Mouse (Mus musculus) kidney, adult 2 months (tissue): Measurements from ENCODE around the gene 1700029J07Rik. TPM values are rescaled to one million over a fixed set of nuclear protein-coding genes. Genes with fewer than 3 reads are reported as not detected.

Experiments used
- DNase-seq: peaks from one replicate; pipeline ENCODE4 v3.0.0; 2021
- H3K27ac ChIP-seq: fragments of 200-500 bp; 2 replicates; pipeline ENCODE4 v1.5.1; 2012; ENCODE audit warnings: low read depth, low read length, control low read depth, inconsistent platforms; ENCODE audit not compliant: insufficient read depth
- H3K27me3 ChIP-seq: fragments of 200-500 bp; replicated peaks from 2 replicates; pipeline ENCODE4 v1.6.1; 2012; ENCODE audit warnings: mild to moderate bottlenecking, moderate library complexity, low read length, inconsistent platforms; ENCODE audit not compliant: control insufficient read depth, insufficient read depth
- H3K36me3 ChIP-seq: fragments of 200-500 bp; 2 replicates; pipeline ENCODE4 v1.6.1; 2012; ENCODE audit warnings: mild to moderate bottlenecking, moderate library complexity, low read length, inconsistent platforms; ENCODE audit not compliant: control insufficient read depth, insufficient read depth
- H3K4me1 ChIP-seq: fragments of 200-500 bp; 2 replicates; pipeline ENCODE4 v1.6.1; 2011; ENCODE audit warnings: low read length; ENCODE audit not compliant: control insufficient read depth, insufficient read depth
- H3K4me3 ChIP-seq: fragments of 200-500 bp; 2 replicates; pipeline ENCODE4 v1.5.1; 2011; ENCODE audit warnings: mild to moderate bottlenecking, low read depth, low read length, control low read depth; ENCODE audit not compliant: insufficient read depth
- CTCF ChIP-seq: fragments of 200-500 bp; conservative IDR thresholded peaks from 2 replicates; pipeline ENCODE4 v1.5.1; 2011; ENCODE audit warnings: low read depth, mild to moderate bottlenecking, control low read depth, low read length, moderate library complexity, mixed read lengths; ENCODE audit not compliant: insufficient read depth, insufficient read length
- POLR2A ChIP-seq: fragments of 200-500 bp; IDR thresholded peaks from one replicate; pipeline ENCODE4 v1.6.1; 2011; ENCODE audit warnings: low read depth, low read length, control low read depth
- WGBS: fragments of 180-500 bp; shearing (Covaris S2); methylation state at CpG from one replicate; pipeline ENCODE4 v1.1.7; 2018; 5-methylcytosine and 5-hydroxymethylcytosine counted together
- polyA plus RNA-seq: library from polyadenylated mRNA; depleted of rRNA; stranded (reverse); fragments of >200 nt; gene quantifications from 2 replicates; pipeline ENCODE4 v1.2.3, GENCODE M21; 2012

1700029J07Rik gene
- polyA plus RNA-seq, 1 experiment = 1.2 TPM

GRCm38 (mm10) chr8:45994111-45994510 is 19.1 kb upstream of the 1700029J07Rik start:
- Histone ChIP-seq H3K27ac (no peak overlapping the region), H3K4me3 (no peak overlapping the region), H3K4me1 (0 out of 2 replicates have a peak, but pooled peaks cover 1% of the 10 kb centered on the region), H3K27me3 (no peaks in the 10 kb centered on the region), H3K36me3 (peaks cover 7% of the 10 kb centered on the region; the same call in 1 of the 2 replicates)
- 99% methylated on average over 2 of the region's 2 CpGs for WGBS
- TF ChIP-seq CTCF (peak; percentile 45; the same call in 1 of the 2 replicates), POLR2A (no peak)
- no peak for DNase-seq

- DNase-seq = no peak
- H3K4me3 ChIP-seq = no peak overlapping the region
- H3K4me1 ChIP-seq = no peaks in the 10 kb centered on the region
- no peak for TF ChIP-seq CTCF
- TF ChIP-seq POLR2A = no peak
- WGBS = 92% methylated on average over 4 of the region's 4 CpGs
- H3K27me3 ChIP-seq = no peaks in the 10 kb centered on the region
- no peak overlapping the region for H3K27ac ChIP-seq
- peaks cover 5% of the 10 kb centered on the region; the same call in 1 of the 2 replicates for H3K36me3 ChIP-seq
Measured at GRCm38 (mm10) chr8:45990631-45991310, 15.7 kb upstream of the 1700029J07Rik start.

DNA sequence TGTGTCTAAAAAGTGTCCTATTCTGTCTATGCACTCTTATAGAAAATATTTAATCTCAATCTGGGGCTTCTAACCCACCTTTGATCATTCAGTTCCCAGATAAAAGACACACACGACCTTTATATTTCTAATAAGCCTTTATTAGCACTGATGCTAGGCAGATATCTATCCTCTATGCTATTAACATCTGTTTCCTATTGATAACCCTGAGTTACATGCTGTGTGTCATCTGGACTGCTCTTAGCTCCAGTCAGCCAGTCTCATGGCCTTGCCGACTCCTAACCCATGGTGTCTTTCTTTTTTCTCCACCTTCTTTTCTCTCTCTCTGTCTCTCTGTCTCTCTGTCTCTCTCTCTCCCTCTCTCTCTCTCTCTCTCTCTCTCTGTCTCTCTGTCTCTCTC is 13.1 kb upstream of the 1700029J07Rik start:
- no peak overlapping the region for H3K4me3 ChIP-seq
- TF ChIP-seq POLR2A (no peak), CTCF (no peak)
- 78% methylated on average over 2 of the region's 2 CpGs for WGBS
- H3K27ac ChIP-seq = no peak overlapping the region
- H3K27me3 ChIP-seq = no peaks in the 10 kb centered on the region
- H3K4me1 ChIP-seq = no peaks in the 10 kb centered on the region
- DNase-seq = no peak
- H3K36me3 ChIP-seq = peaks cover 8% of the 10 kb centered on the region

DNA sequence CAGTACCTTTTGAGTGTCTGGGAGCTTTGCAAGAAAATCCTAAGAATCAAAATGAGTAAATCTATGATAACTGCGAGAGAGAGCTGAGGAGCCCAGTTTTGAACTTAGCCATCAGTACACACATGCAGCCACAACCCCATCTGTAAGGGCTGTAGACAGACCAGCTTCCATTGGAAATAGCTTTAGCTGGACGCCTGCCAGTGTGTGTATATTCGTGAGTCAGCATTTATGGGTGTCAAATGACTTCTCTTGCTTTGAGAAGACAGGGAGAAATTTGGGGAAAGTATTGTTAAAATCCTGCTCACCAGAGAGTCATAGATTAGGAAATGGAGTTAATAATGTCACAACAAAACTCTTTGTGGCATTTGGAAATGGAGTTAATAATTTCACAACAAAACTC is 11.6 kb upstream of the 1700029J07Rik start:
- no peak overlapping the region for H3K4me3 ChIP-seq
- DNase-seq = no peak
- TF ChIP-seq POLR2A = no peak
- TF ChIP-seq CTCF = no peak
- H3K4me1 ChIP-seq = no peaks in the 10 kb centered on the region
- H3K27ac ChIP-seq = no peak overlapping the region
- peaks cover 8% of the 10 kb centered on the region for H3K36me3 ChIP-seq
- H3K27me3 ChIP-seq = no peaks in the 10 kb centered on the region
- WGBS = 57% methylated on average over 3 of the region's 3 CpGs

DNA sequence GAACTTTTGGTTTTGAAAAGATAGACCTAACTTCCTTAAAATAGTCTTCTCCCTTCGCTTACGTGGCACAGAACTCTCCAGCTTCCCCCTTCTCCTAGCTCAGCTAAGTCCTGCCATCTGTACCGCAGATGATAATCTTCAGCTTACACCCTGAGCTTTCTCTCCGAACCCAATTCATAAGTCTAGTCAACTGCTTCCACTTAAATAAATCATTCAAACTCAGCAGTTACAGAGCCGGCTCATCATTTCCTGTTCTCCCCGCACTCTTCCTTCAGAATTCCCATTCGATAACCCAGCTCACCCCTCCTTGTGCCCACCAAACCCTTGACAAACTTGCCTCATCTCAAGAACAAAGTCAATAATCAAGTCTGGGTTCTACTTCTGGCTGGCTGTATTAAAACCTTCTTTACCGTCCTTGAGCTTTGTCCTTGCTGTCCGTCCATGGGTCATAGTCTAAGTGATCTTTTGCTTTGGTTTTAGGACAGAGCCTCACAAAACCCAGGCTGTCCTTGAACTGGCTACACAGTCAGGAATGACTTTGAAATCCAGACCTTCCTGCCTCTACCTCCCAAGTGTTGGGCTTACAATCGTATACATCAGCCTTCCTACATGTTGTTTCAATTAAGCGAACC is 901 bp upstream of the 1700029J07Rik start:
- Histone ChIP-seq H3K4me1 (no peaks in the 10 kb centered on the region; the same call in 1 of the 2 replicates), H3K27me3 (no peaks in the 10 kb centered on the region), H3K27ac (no peak overlapping the region), H3K4me3 (peak overlapping the region; percentile 70), H3K36me3 (peaks cover 4% of the 10 kb centered on the region)
- 41% methylated on average over 11 of the region's 11 CpGs for WGBS
- peak; percentile 4 for DNase-seq
- TF ChIP-seq POLR2A = no peak
- TF ChIP-seq CTCF = no peak

GRCm38 (mm10) chr8:45973988-45974505 is 1.0 kb downstream of the 1700029J07Rik start:
- H3K4me1 ChIP-seq = no peaks in the 10 kb centered on the region; the same call in 1 of the 2 replicates
- no peak overlapping the region for H3K27ac ChIP-seq
- no peak overlapping the region for H3K4me3 ChIP-seq
- TF ChIP-seq CTCF (no peak), POLR2A (no peak)
- H3K36me3 ChIP-seq = no peaks in the 10 kb centered on the region; the same call in 1 of the 2 replicates
- 62% methylated on average over 8 of the region's 8 CpGs for WGBS
- no peak for DNase-seq
- H3K27me3 ChIP-seq = no peaks in the 10 kb centered on the region

DNA sequence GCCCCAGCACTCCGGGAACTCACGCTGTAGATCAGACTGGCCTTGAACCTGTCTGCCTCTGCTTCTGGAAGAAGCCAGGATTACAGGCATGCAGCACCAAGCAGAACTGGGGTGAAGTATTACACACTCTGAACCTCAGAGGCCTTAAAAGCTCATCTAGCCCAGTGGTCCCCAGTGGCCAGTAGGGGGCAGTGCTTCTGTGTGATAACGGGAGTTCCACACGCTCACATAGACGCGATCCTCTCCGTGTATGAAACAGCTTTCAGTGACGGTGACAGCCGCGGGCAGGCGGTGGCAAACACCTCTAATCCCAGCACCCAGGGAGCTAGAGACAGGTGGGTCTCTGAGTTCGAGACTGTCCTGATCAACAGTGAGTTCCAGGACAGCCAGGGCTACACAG is 4.2 kb downstream of the 1700029J07Rik start:
- no peak for DNase-seq
- H3K4me1 ChIP-seq = no peaks in the 10 kb centered on the region; the same call in 1 of the 2 replicates
- H3K4me3 ChIP-seq = no peak overlapping the region
- 94% methylated on average over 12 of the region's 12 CpGs for WGBS
- TF ChIP-seq CTCF (no peak), POLR2A (no peak)
- H3K27me3 ChIP-seq = no peaks in the 10 kb centered on the region
- no peaks in the 10 kb centered on the region; the same call in 1 of the 2 replicates for H3K36me3 ChIP-seq
- H3K27ac ChIP-seq = no peak overlapping the region
